Mouse (Mus musculus) E14TG2a.4 (cell line): ENCODE measurements at regions not wholly inside any gene's neighbourhood (a gene's known extent, or its start where the extent isn't known, plus 50 kb on each side); places are given as distances from the start of the nearest gene placed in this dataset.

Source experiments
- CTCF ChIP-seq: conservative IDR thresholded peaks from 2 replicates; pipeline ENCODE4 v1.5.1; 2014; ENCODE audit warnings: low read length
- POU5F1 ChIP-seq: IDR thresholded peaks from 2 replicates; pipeline ENCODE4 v1.6.1; 2014; ENCODE audit warnings: low read length, borderline replicate concordance

GRCm38 (mm10) chr11:44202716-44203115, 197.1 kb upstream of the Il12b start:
- TF ChIP-seq CTCF (no peak), POU5F1 (no peak)
